Mouse (Mus musculus): ENCODE measurements at regions not wholly inside any gene's neighbourhood (a gene's known extent, or its start where the extent isn't known, plus 50 kb on each side); places are given as distances from the start of the nearest gene placed in this dataset.
A peak's percentile ranks its signal among the peaks of the same experiment; 100 is the strongest.

- DNase-seq = no peak
Observed at GRCm38 (mm10) chr6:98178005-98178404, 164.5 kb downstream of the Gm765 start.

GRCm38 (mm10) chr6:98149043-98149813, 193.3 kb downstream of the Gm765 start:
- DNase-seq = no peak

- DNase-seq = no peak
Observed at GRCm38 (mm10) chr6:98147855-98148254, 194.7 kb downstream of the Gm765 start.

GRCm38 (mm10) chr6:98132931-98133330, 209.6 kb downstream of the Gm765 start:
- peak; percentile 42 for DNase-seq

GRCm38 (mm10) chr6:98125434-98125833, 217.1 kb downstream of the Gm765 start:
- DNase-seq = no peak

- DNase-seq = no peak
Observed at GRCm38 (mm10) chr6:98118355-98119150, 224.0 kb downstream of the Gm765 start.

GRCm38 (mm10) chr6:98114327-98115134, 228.0 kb downstream of the Gm765 start:
- DNase-seq = no peak

- no peak for DNase-seq
Observed at GRCm38 (mm10) chr6:98113708-98114107, 228.8 kb downstream of the Gm765 start.

GRCm38 (mm10) chr6:98112495-98113115, 229.9 kb downstream of the Gm765 start:
- no peak for DNase-seq

GRCm38 (mm10) chr6:98107123-98107522, 235.4 kb downstream of the Gm765 start:
- DNase-seq = no peak

GRCm38 (mm10) chr6:98105280-98106090, 237.1 kb downstream of the Gm765 start:
- peak; percentile 87 for DNase-seq

GRCm38 (mm10) chr6:98104432-98104831, 238.1 kb downstream of the Gm765 start:
- DNase-seq = no peak

GRCm38 (mm10) chr6:98101023-98101422, 241.5 kb downstream of the Gm765 start:
- no peak for DNase-seq

GRCm38 (mm10) chr6:98099126-98099525, 243.4 kb downstream of the Gm765 start:
- no peak for DNase-seq

GRCm38 (mm10) chr6:98095243-98095642, 247.3 kb downstream of the Gm765 start:
- DNase-seq = no peak

GRCm38 (mm10) chr6:98089185-98089584, 253.4 kb downstream of the Gm765 start:
- peak; percentile 48 for DNase-seq

GRCm38 (mm10) chr6:98080076-98080475, 262.5 kb downstream of the Gm765 start:
- no peak for DNase-seq
